Mouse (Mus musculus): Measurements from ENCODE around the gene Arid3c. TPM values are rescaled to one million over a fixed set of nuclear protein-coding genes. Genes with fewer than 3 reads are reported as not detected.
A peak's percentile ranks its signal among the peaks of the same experiment; 100 is the strongest.
"Not testable (repeated sequence)": the region's sequence is repeated elsewhere in the genome, so short reads cannot be mapped to it uniquely, and the experiment has no call there.

Arid3c gene
- not detected in 2 replicates for polyA plus RNA-seq (2015; fragmentation: Nextera tagmentation; extraction: Ambion mirVana)

GRCm38 (mm10) chr4:41731052-41731765 is at the start of gene Arid3c:
Gene Arid3c (minus strand): TSS chr4:41731142.
- Histone ChIP-seq H3K4me3 (peak within 1 kb of the TSS; percentile 30), H3K9ac (0 out of 2 replicates have a peak within 1 kb of the TSS, but pooled peaks have one; percentile 3), H3K4me2 (peak within 1 kb of the TSS; percentile 53), H3K4me1 (peaks cover 12% of the 10 kb centered on the region), H3K36me3 (no peaks in the 10 kb centered on the region), H3K9me3 (no peaks in the 10 kb centered on the region), H3K27me3 (peaks cover 71% of the 10 kb centered on the region), H3K27ac (no peak within 1 kb of the TSS)
- ATAC-seq (ENCODE audit: insufficient number of reproducible peaks, low FRiP score, low TSS enrichment, low read depth): no peak
- WGBS: 3% methylated on average over 50 of the region's 50 CpGs

DNA sequence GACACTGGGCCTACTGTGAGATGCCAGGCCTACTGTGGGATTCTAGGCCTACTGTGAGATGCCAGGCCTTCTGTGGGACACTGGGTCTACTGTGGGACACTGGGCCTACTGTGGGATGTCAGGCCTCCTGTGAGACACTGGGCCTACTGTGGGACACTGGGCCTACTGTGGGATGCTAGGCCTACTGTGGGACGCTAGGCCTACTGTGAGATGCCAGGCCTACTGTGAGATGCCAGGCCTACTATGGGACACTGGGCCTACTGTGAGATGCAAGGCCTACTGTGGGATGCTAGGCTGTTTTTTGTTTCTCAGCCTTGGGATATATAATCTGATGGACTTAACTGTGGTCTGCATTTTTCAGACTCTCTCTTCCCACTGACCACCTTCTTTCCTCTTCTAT is 44.9 kb upstream of the Arid3c start:
- WGBS: 78% methylated on average over 1 of the region's 1 CpGs
- not testable (repeated sequence) for H3K27ac ChIP-seq; H3K27me3 ChIP-seq; H3K4me3 ChIP-seq; H3K36me3 ChIP-seq; H3K9ac ChIP-seq; H3K9me3 ChIP-seq; H3K4me1 ChIP-seq; ATAC-seq (ENCODE audit: insufficient number of reproducible peaks, low FRiP score, low TSS enrichment, low read depth); H3K4me2 ChIP-seq

GRCm38 (mm10) chr4:41774506-41774905 is 43.6 kb upstream of the Arid3c start:
- H3K36me3 ChIP-seq; ATAC-seq (ENCODE audit: insufficient number of reproducible peaks, low FRiP score, low TSS enrichment, low read depth); H3K4me1 ChIP-seq; H3K27me3 ChIP-seq; H3K9me3 ChIP-seq; H3K9ac ChIP-seq: not testable (repeated sequence)
- H3K27ac ChIP-seq: peak overlapping the region; percentile 57; the same call in 1 of the 2 replicates
- H3K4me2 ChIP-seq: peak overlapping the region; percentile 46
- peak overlapping the region; percentile 43 for H3K4me3 ChIP-seq
- 63% methylated on average over 3 of the region's 3 CpGs for WGBS

- peak within 1 kb of the TSS; percentile 46 for H3K4me2 ChIP-seq
- H3K9ac ChIP-seq; H3K36me3 ChIP-seq; ATAC-seq (ENCODE audit: insufficient number of reproducible peaks, low FRiP score, low TSS enrichment, low read depth); H3K27me3 ChIP-seq; H3K9me3 ChIP-seq; H3K4me1 ChIP-seq: not testable (repeated sequence)
- peak within 1 kb of the TSS; percentile 57 for H3K27ac ChIP-seq
- WGBS: 1% methylated on average over 12 of the region's 14 CpGs
- peak within 1 kb of the TSS; percentile 43 for H3K4me3 ChIP-seq
Observed at GRCm38 (mm10) chr4:41774002-41774401, 43.1 kb upstream of the Arid3c start, which contains the start of gene Ccl27a. Gene Ccl27a (minus strand): TSS chr4:41774247.

DNA sequence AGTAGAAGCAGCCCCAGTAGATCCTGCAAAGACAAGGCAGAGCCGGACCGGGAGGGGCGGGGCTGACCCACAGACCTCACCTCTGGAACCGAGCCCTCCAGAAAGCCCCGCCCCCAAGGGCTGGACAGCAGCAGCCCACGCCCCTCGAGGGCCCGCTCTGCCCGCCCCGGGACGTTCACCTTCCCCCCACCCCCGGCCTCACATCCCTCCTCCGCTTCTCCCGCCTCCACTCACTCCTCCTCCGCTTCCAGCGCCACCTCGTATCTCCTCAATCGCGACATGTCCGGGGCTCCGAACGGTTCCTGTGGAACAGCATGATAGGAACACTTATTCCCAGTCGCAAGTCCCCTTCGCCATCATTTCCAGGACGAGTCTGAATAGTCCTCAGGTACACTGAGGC is 42.6 kb upstream of the Arid3c start:
- 0% methylated on average over 24 of the region's 25 CpGs for WGBS
- not testable (repeated sequence) for H3K4me1 ChIP-seq; ATAC-seq (ENCODE audit: insufficient number of reproducible peaks, low FRiP score, low TSS enrichment, low read depth); H3K36me3 ChIP-seq; H3K9me3 ChIP-seq; H3K9ac ChIP-seq; H3K27me3 ChIP-seq
- Histone ChIP-seq H3K27ac (peak overlapping the region; percentile 57; the same call in 1 of the 2 replicates), H3K4me3 (peak overlapping the region; percentile 43), H3K4me2 (peak overlapping the region; percentile 46)

- not testable (repeated sequence) for H3K9me3 ChIP-seq; H3K27ac ChIP-seq; H3K4me1 ChIP-seq; H3K36me3 ChIP-seq; ATAC-seq (ENCODE audit: insufficient number of reproducible peaks, low FRiP score, low TSS enrichment, low read depth); H3K27me3 ChIP-seq; H3K9ac ChIP-seq
- H3K4me3 ChIP-seq: peak overlapping the region; percentile 25; the same call in 1 of the 2 replicates
- peak overlapping the region; percentile 26; the same call in 1 of the 2 replicates for H3K4me2 ChIP-seq
- WGBS: 5% methylated on average over 9 of the region's 16 CpGs
Observed at GRCm38 (mm10) chr4:41772946-41773345, 42.0 kb upstream of the Arid3c start.

- H3K9me3 ChIP-seq; H3K9ac ChIP-seq; H3K27ac ChIP-seq; H3K4me2 ChIP-seq; H3K4me3 ChIP-seq; ATAC-seq (ENCODE audit: insufficient number of reproducible peaks, low FRiP score, low TSS enrichment, low read depth); H3K27me3 ChIP-seq: not testable (repeated sequence)
- WGBS: 78% methylated on average over 10 of the region's 10 CpGs
- Histone ChIP-seq H3K36me3 (peaks cover 23% of the 10 kb centered on the region), H3K4me1 (peaks cover 14% of the 10 kb centered on the region)
Observed at GRCm38 (mm10) chr4:41767301-41767700, 36.4 kb upstream of the Arid3c start.

- H3K27me3 ChIP-seq; ATAC-seq (ENCODE audit: insufficient number of reproducible peaks, low FRiP score, low TSS enrichment, low read depth); H3K9me3 ChIP-seq; H3K9ac ChIP-seq: not testable (repeated sequence)
- Histone ChIP-seq H3K4me3 (peak overlapping the region; percentile 62), H3K4me2 (peak overlapping the region; percentile 80), H3K36me3 (peaks cover 29% of the 10 kb centered on the region), H3K4me1 (peaks cover 39% of the 10 kb centered on the region), H3K27ac (peak overlapping the region; percentile 94)
- WGBS: 40% methylated on average over 4 of the region's 6 CpGs
Observed at GRCm38 (mm10) chr4:41763176-41763575, 32.2 kb upstream of the Arid3c start.

DNA sequence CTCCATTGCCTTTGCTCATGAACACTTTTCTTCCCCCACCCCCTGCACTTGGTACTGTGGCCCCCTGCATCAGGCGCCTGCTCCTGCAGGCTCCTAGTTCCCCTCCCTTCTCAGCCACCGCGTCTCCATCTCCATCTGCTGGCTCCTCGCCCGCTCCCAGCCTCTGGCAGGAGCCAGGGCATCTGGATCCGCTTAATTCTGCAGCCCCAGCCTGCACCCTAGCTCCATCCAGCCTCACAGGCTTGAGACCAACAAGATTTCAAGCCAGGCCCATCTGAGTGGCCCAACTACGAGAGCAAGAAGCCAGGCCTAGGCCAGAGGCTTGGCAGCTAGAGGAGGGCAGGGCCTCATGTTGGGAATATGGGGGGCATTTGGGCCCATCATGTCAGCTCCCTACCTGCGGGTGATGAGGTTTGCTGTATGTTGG is 31.8 kb upstream of the Arid3c start:
- ATAC-seq (ENCODE audit: insufficient number of reproducible peaks, low FRiP score, low TSS enrichment, low read depth): peak; percentile 77
- peak overlapping the region; percentile 94 for H3K27ac ChIP-seq
- not testable (repeated sequence) for H3K27me3 ChIP-seq, H3K9me3 ChIP-seq, H3K9ac ChIP-seq
- peak overlapping the region; percentile 80 for H3K4me2 ChIP-seq
- WGBS: 24% methylated on average over 8 of the region's 8 CpGs
- H3K36me3 ChIP-seq: peaks cover 30% of the 10 kb centered on the region
- H3K4me3 ChIP-seq: peak overlapping the region; percentile 62
- peaks cover 39% of the 10 kb centered on the region for H3K4me1 ChIP-seq

DNA sequence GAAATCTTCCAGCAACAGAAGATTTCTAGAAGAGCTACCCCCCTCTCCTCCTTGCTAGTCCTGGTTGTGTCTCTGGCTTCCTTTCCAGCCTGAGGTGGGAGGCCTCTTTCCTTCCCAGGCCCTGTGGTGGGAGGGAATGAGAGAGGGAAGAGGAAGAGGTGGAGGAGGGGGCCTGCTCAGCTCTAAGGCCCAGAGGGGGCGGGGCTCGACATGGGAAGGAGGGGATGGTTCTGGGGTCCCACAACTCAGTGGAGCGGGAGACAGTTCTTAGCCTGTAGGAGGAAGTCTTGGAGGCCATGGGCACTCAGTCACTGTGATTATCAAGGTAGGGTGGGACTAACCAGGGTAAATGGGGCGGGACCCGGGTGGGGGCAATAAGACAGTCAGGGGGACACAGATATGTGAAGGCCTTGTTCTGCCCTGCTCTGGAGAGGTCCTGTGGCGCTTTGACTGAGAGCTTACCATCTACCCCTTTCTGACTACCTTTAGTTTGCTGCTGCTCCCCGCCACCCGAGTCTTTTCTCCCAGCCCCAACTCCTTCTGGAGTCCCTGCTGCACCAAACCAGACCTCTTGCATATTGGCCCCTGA is 31.3 kb upstream of the Arid3c start:
- WGBS: 20% methylated on average over 8 of the region's 8 CpGs
- Histone ChIP-seq H3K36me3 (peaks cover 30% of the 10 kb centered on the region), H3K4me3 (peak overlapping the region; percentile 62), H3K4me2 (peak overlapping the region; percentile 80), H3K27me3 (no peaks in the 10 kb centered on the region), H3K4me1 (peaks cover 39% of the 10 kb centered on the region), H3K27ac (peak overlapping the region; percentile 94), H3K9me3 (no peaks in the 10 kb centered on the region), H3K9ac (0 out of 2 replicates have a peak overlapping the region, but pooled peaks have one; percentile 7)
- ATAC-seq (ENCODE audit: insufficient number of reproducible peaks, low FRiP score, low TSS enrichment, low read depth): peak; percentile 74

DNA sequence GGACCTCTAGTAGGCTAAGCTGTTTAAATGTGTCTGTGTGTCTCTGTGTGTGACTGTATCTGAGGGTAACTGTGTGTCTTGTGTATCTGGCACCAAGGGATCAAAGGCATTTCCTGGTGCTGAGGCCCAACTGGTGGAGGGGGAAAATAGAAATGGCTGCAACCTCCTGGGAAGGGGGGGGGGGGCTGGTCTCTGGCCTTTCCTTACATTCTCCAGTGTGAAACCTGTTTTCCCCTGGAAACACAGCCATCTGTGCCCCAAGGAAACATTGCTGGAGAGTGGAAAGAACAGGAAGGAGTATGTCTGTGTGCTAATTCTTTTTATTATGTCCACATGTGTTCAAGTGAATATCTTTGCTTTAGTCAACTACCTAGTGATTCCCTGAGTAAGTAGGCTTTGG is 30.7 kb upstream of the Arid3c start:
- Histone ChIP-seq H3K4me3 (peak overlapping the region; percentile 62), H3K27me3 (no peaks in the 10 kb centered on the region), H3K9me3 (no peaks in the 10 kb centered on the region), H3K9ac (peak overlapping the region; percentile 56; the same call in 1 of the 2 replicates), H3K36me3 (peaks cover 27% of the 10 kb centered on the region), H3K4me2 (peak overlapping the region; percentile 80), H3K4me1 (peaks cover 40% of the 10 kb centered on the region), H3K27ac (peak overlapping the region; percentile 94)
- ATAC-seq (ENCODE audit: insufficient number of reproducible peaks, low FRiP score, low TSS enrichment, low read depth): no peak

GRCm38 (mm10) chr4:41760911-41761310 is 30.0 kb upstream of the Arid3c start:
- H3K9ac ChIP-seq: peak overlapping the region; percentile 56
- peak overlapping the region; percentile 94 for H3K27ac ChIP-seq
- no peak for ATAC-seq (ENCODE audit: insufficient number of reproducible peaks, low FRiP score, low TSS enrichment, low read depth)
- peaks cover 46% of the 10 kb centered on the region for H3K4me1 ChIP-seq
- no peaks in the 10 kb centered on the region for H3K27me3 ChIP-seq
- peaks cover 22% of the 10 kb centered on the region; the same call in 1 of the 2 replicates for H3K36me3 ChIP-seq
- 33% methylated on average over 4 of the region's 4 CpGs for WGBS
- peak overlapping the region; percentile 80 for H3K4me2 ChIP-seq
- no peaks in the 10 kb centered on the region for H3K9me3 ChIP-seq
- H3K4me3 ChIP-seq: peak overlapping the region; percentile 62

Data from limb, embryonic 15.5 days (tissue).